Mouse (Mus musculus): Measurements from ENCODE around the gene Lamc1. TPM values are rescaled to one million over a fixed set of nuclear protein-coding genes. Genes with fewer than 3 reads are reported as not detected.
"Not testable (repeated sequence)": the region's sequence is repeated elsewhere in the genome, so short reads cannot be mapped to it uniquely, and the experiment has no call there.

The Lamc1 gene
- polyA plus RNA-seq, 1 experiment from 2014 or later: 14.4 TPM

GRCm38 (mm10) chr1:153310190-153310589 lies 22.4 kb downstream of the Lamc1 start:
- WGBS: 83% methylated on average over 5 of the region's 5 CpGs
- ATAC-seq: no peak

GRCm38 (mm10) chr1:153309310-153309709 lies 23.3 kb downstream of the Lamc1 start:
- H3K4me1 ChIP-seq (replicated peaks; ENCODE audit: control insufficient read depth, insufficient read depth, low read length): peaks cover 22% of the 10 kb centered on the region
- H3K27me3 ChIP-seq (replicated peaks; ENCODE audit: control insufficient read depth, insufficient read depth, low read length): no peaks in the 10 kb centered on the region
- no peak for ATAC-seq
- no peak overlapping the region for H3K27ac ChIP-seq (ENCODE audit: low read length)
- no peak overlapping the region for H3K4me2 ChIP-seq (ENCODE audit: low read length)
- H3K9ac ChIP-seq (replicated peaks; ENCODE audit: low read depth, low read length): no peak overlapping the region
- WGBS: 81% methylated on average over 4 of the region's 4 CpGs
- no peaks in the 10 kb centered on the region for H3K9me3 ChIP-seq (ENCODE audit: control insufficient read depth, low read length)
- no peak overlapping the region for H3K4me3 ChIP-seq (replicated peaks; ENCODE audit: low read length)
- no peaks in the 10 kb centered on the region for H3K36me3 ChIP-seq (ENCODE audit: control insufficient read depth, insufficient read depth)

More at GRCm38 (mm10) chr1:153310190-153310589, 22.4 kb downstream of the Lamc1 start:
- no peak overlapping the region for H3K4me2 ChIP-seq (ENCODE audit: low read length)
- H3K4me1 ChIP-seq (replicated peaks; ENCODE audit: control insufficient read depth, insufficient read depth, low read length): peaks cover 22% of the 10 kb centered on the region
- no peak overlapping the region for H3K9ac ChIP-seq (replicated peaks; ENCODE audit: low read depth, low read length)
- no peaks in the 10 kb centered on the region for H3K9me3 ChIP-seq (ENCODE audit: control insufficient read depth, low read length)
- no peaks in the 10 kb centered on the region for H3K27me3 ChIP-seq (replicated peaks; ENCODE audit: control insufficient read depth, insufficient read depth, low read length)
- no peak overlapping the region for H3K4me3 ChIP-seq (replicated peaks; ENCODE audit: low read length)
- no peak overlapping the region for H3K27ac ChIP-seq (ENCODE audit: low read length)
- no peaks in the 10 kb centered on the region for H3K36me3 ChIP-seq (ENCODE audit: control insufficient read depth, insufficient read depth)

- Histone ChIP-seq H3K9ac (replicated peaks; ENCODE audit: low read depth, low read length) (0 out of 2 replicates have a peak overlapping the region, but pooled peaks have one; percentile 2), H3K4me2 (ENCODE audit: low read length) (peak overlapping the region; percentile 25; the same call in 1 of the 2 replicates), H3K27ac (ENCODE audit: low read length) (peak overlapping the region; percentile 64), H3K36me3 (ENCODE audit: control insufficient read depth, insufficient read depth) (no peaks in the 10 kb centered on the region), H3K4me3 (replicated peaks; ENCODE audit: low read length) (no peak overlapping the region), H3K4me1 (replicated peaks; ENCODE audit: control insufficient read depth, insufficient read depth, low read length) (peaks cover 22% of the 10 kb centered on the region), H3K27me3 (replicated peaks; ENCODE audit: control insufficient read depth, insufficient read depth, low read length) (no peaks in the 10 kb centered on the region), H3K9me3 (ENCODE audit: control insufficient read depth, low read length) (no peaks in the 10 kb centered on the region)
- WGBS: 38% methylated on average over 10 of the region's 10 CpGs
- ATAC-seq: peak; percentile 54
Observed at GRCm38 (mm10) chr1:153308915-153309296, 23.7 kb downstream of the Lamc1 start.

GRCm38 (mm10) chr1:153308179-153308914 lies 24.2 kb downstream of the Lamc1 start:
- 0 out of 2 replicates have a peak overlapping the region, but pooled peaks have one; percentile 2 for H3K9ac ChIP-seq (replicated peaks; ENCODE audit: low read depth, low read length)
- WGBS: 39% methylated on average over 9 of the region's 9 CpGs
- H3K4me3 ChIP-seq (replicated peaks; ENCODE audit: low read length): no peak overlapping the region
- peak overlapping the region; percentile 25; the same call in 1 of the 2 replicates for H3K4me2 ChIP-seq (ENCODE audit: low read length)
- ATAC-seq: peak; percentile 87
- H3K4me1 ChIP-seq (replicated peaks; ENCODE audit: control insufficient read depth, insufficient read depth, low read length): peaks cover 22% of the 10 kb centered on the region
- no peaks in the 10 kb centered on the region for H3K9me3 ChIP-seq (ENCODE audit: control insufficient read depth, low read length)
- no peaks in the 10 kb centered on the region for H3K36me3 ChIP-seq (ENCODE audit: control insufficient read depth, insufficient read depth)
- H3K27me3 ChIP-seq (replicated peaks; ENCODE audit: control insufficient read depth, insufficient read depth, low read length): no peaks in the 10 kb centered on the region
- peak overlapping the region; percentile 64 for H3K27ac ChIP-seq (ENCODE audit: low read length)

- no peaks in the 10 kb centered on the region for H3K27me3 ChIP-seq (replicated peaks; ENCODE audit: control insufficient read depth, insufficient read depth, low read length)
- H3K27ac ChIP-seq (ENCODE audit: low read length): peak overlapping the region; percentile 64
- H3K4me1 ChIP-seq (replicated peaks; ENCODE audit: control insufficient read depth, insufficient read depth, low read length): peaks cover 22% of the 10 kb centered on the region
- H3K9ac ChIP-seq (replicated peaks; ENCODE audit: low read depth, low read length): no peak overlapping the region
- 78% methylated on average over 12 of the region's 12 CpGs for WGBS
- H3K4me3 ChIP-seq (replicated peaks; ENCODE audit: low read length): no peak overlapping the region
- no peaks in the 10 kb centered on the region for H3K9me3 ChIP-seq (ENCODE audit: control insufficient read depth, low read length)
- no peaks in the 10 kb centered on the region for H3K36me3 ChIP-seq (ENCODE audit: control insufficient read depth, insufficient read depth)
- ATAC-seq: peak; percentile 13; the same call in 1 of the 2 replicates
- no peak overlapping the region for H3K4me2 ChIP-seq (ENCODE audit: low read length)
Observed at GRCm38 (mm10) chr1:153307509-153308178, 24.9 kb downstream of the Lamc1 start.

- H3K9ac ChIP-seq (replicated peaks; ENCODE audit: low read depth, low read length); H3K9me3 ChIP-seq (ENCODE audit: control insufficient read depth, low read length); H3K4me3 ChIP-seq (replicated peaks; ENCODE audit: low read length); H3K4me2 ChIP-seq (ENCODE audit: low read length); H3K27ac ChIP-seq (ENCODE audit: low read length); H3K36me3 ChIP-seq (ENCODE audit: control insufficient read depth, insufficient read depth); ATAC-seq; H3K27me3 ChIP-seq (replicated peaks; ENCODE audit: control insufficient read depth, insufficient read depth, low read length): not testable (repeated sequence)
- H3K4me1 ChIP-seq (replicated peaks; ENCODE audit: control insufficient read depth, insufficient read depth, low read length): peaks cover 22% of the 10 kb centered on the region
- WGBS: 72% methylated on average over 9 of the region's 9 CpGs
Observed at GRCm38 (mm10) chr1:153305728-153306127, 26.9 kb downstream of the Lamc1 start.

- not testable (repeated sequence) for H3K27me3 ChIP-seq (replicated peaks; ENCODE audit: control insufficient read depth, insufficient read depth, low read length); ATAC-seq; H3K4me2 ChIP-seq (ENCODE audit: low read length); H3K9ac ChIP-seq (replicated peaks; ENCODE audit: low read depth, low read length); H3K9me3 ChIP-seq (ENCODE audit: control insufficient read depth, low read length); H3K27ac ChIP-seq (ENCODE audit: low read length); H3K36me3 ChIP-seq (ENCODE audit: control insufficient read depth, insufficient read depth); H3K4me3 ChIP-seq (replicated peaks; ENCODE audit: low read length)
- WGBS: 96% methylated on average over 22 of the region's 22 CpGs
- peaks cover 22% of the 10 kb centered on the region for H3K4me1 ChIP-seq (replicated peaks; ENCODE audit: control insufficient read depth, insufficient read depth, low read length)
Observed at GRCm38 (mm10) chr1:153305249-153305648, 27.3 kb downstream of the Lamc1 start.

GRCm38 (mm10) chr1:153299436-153299835 lies 33.1 kb downstream of the Lamc1 start:
- H3K4me1 ChIP-seq (replicated peaks; ENCODE audit: control insufficient read depth, insufficient read depth, low read length); H3K36me3 ChIP-seq (ENCODE audit: control insufficient read depth, insufficient read depth); H3K9ac ChIP-seq (replicated peaks; ENCODE audit: low read depth, low read length); H3K4me3 ChIP-seq (replicated peaks; ENCODE audit: low read length); H3K27ac ChIP-seq (ENCODE audit: low read length); H3K27me3 ChIP-seq (replicated peaks; ENCODE audit: control insufficient read depth, insufficient read depth, low read length); H3K4me2 ChIP-seq (ENCODE audit: low read length); ATAC-seq; H3K9me3 ChIP-seq (ENCODE audit: control insufficient read depth, low read length): not testable (repeated sequence)
- 81% methylated on average over 5 of the region's 5 CpGs for WGBS

GRCm38 (mm10) chr1:153297774-153298363 lies 34.7 kb downstream of the Lamc1 start:
- 54% methylated on average over 4 of the region's 4 CpGs for WGBS
- not testable (repeated sequence) for H3K4me2 ChIP-seq (ENCODE audit: low read length); H3K36me3 ChIP-seq (ENCODE audit: control insufficient read depth, insufficient read depth); H3K27ac ChIP-seq (ENCODE audit: low read length); H3K9ac ChIP-seq (replicated peaks; ENCODE audit: low read depth, low read length); H3K27me3 ChIP-seq (replicated peaks; ENCODE audit: control insufficient read depth, insufficient read depth, low read length); H3K4me1 ChIP-seq (replicated peaks; ENCODE audit: control insufficient read depth, insufficient read depth, low read length); H3K4me3 ChIP-seq (replicated peaks; ENCODE audit: low read length); H3K9me3 ChIP-seq (ENCODE audit: control insufficient read depth, low read length)
- 0 out of 2 replicates have a peak, but pooled peaks have one; percentile 23 for ATAC-seq
